Mouse (Mus musculus) ES-Bruce4 (cell line): Measurements from ENCODE around the gene Foxo3.

Source experiments
- EP300 ChIP-seq: IDR thresholded peaks from 2 replicates; pipeline ENCODE4 v1.6.1; 2011; ENCODE audit warnings: low read depth, low read length; ENCODE audit not compliant: insufficient read depth
- POLR2A ChIP-seq: IDR thresholded peaks from one replicate; pipeline ENCODE4 v1.8.1; 2011; ENCODE audit warnings: low read length; ENCODE audit not compliant: insufficient read depth

GRCm38 (mm10) chr10:42144788-42145187 lies 131.8 kb downstream of the Foxo3 start:
- TF ChIP-seq POLR2A (no peak), EP300 (no peak)
